Mouse (Mus musculus) neural tube, embryonic 14.5 days (tissue): Measurements from ENCODE around the gene Tnfaip2. TPM values are rescaled to one million over a fixed set of nuclear protein-coding genes. Genes with fewer than 3 reads are reported as not detected.

Source experiments
- ATAC-seq: fragments of 200-750 bp; cut with Nextera tagmentation; 2 replicates; pipeline ENCODE4 v1.8.0; 2017; ENCODE audit warnings: low read depth, mild to moderate bottlenecking, moderate TSS enrichment, moderate library complexity
- H3K27ac ChIP-seq: fragments of 300-500 bp; sonication (generic); 2 replicates; pipeline ENCODE4 v1.5.1; 2014; ENCODE audit warnings: low read depth, mild to moderate bottlenecking, control low read depth, low read length, moderate library complexity, mixed read lengths
- H3K27me3 ChIP-seq: fragments of 300-500 bp; sonication (generic); 2 replicates; pipeline ENCODE4 v1.6.1; 2014; ENCODE audit warnings: low read length; ENCODE audit not compliant: control insufficient read depth, insufficient read depth
- H3K36me3 ChIP-seq: fragments of 300-500 bp; sonication (generic); 2 replicates; pipeline ENCODE4 v1.6.1; 2014; ENCODE audit warnings: low read length, mixed read lengths; ENCODE audit not compliant: control insufficient read depth, insufficient read depth
- H3K4me1 ChIP-seq: fragments of 300-500 bp; sonication (generic); 2 replicates; pipeline ENCODE4 v1.6.1; 2014; ENCODE audit warnings: low read length; ENCODE audit not compliant: control insufficient read depth, insufficient read depth
- H3K4me2 ChIP-seq: fragments of 300-500 bp; sonication (generic); 2 replicates; pipeline ENCODE4 v1.6.1; 2014; ENCODE audit warnings: mild to moderate bottlenecking, low read depth, low read length, control low read depth
- H3K4me3 ChIP-seq: fragments of 300-500 bp; sonication (generic); 2 replicates; pipeline ENCODE4 v1.5.1; 2014; ENCODE audit warnings: low read depth, low read length, control low read depth, mixed read lengths
- H3K9ac ChIP-seq: fragments of 300-500 bp; sonication (generic); replicated peaks from 2 replicates; pipeline ENCODE4 v1.6.1; 2014; ENCODE audit warnings: low read depth, mild to moderate bottlenecking, control low read depth, low read length, mixed read lengths
- H3K9me3 ChIP-seq: fragments of 300-500 bp; sonication (generic); 2 replicates; pipeline ENCODE4 v1.6.1; 2016; ENCODE audit warnings: low read length; ENCODE audit not compliant: control insufficient read depth
- WGBS: fragments of 180-500 bp; shearing (Covaris S2); extraction: QIAGEN DNeasy Blood & Tissue Kit; methylation state at CpG from one replicate; pipeline ENCODE4 v1.1.7; 2014; 5-methylcytosine and 5-hydroxymethylcytosine counted together
- polyA plus RNA-seq: library from polyadenylated mRNA; unstranded; fragments of >200 nt; fragmentation: Nextera tagmentation; extraction: Ambion mirVana; gene quantifications from 2 replicates; pipeline ENCODE4 v1.2.1, GENCODE M21; 2014

Gene Tnfaip2
- polyA plus RNA-seq, 1 experiment from 2014 or later = not detected

- peaks cover 46% of the 10 kb centered on the region for H3K27me3 ChIP-seq
Measured at GRCm38 (mm10) chr12:111432097-111432496, 10.2 kb upstream of the Tnfaip2 start.

GRCm38 (mm10) chr12:111432751-111433331, 9.4 kb upstream of the Tnfaip2 start:
- ATAC-seq = no peak
- Histone ChIP-seq H3K4me1 (peaks cover 7% of the 10 kb centered on the region; the same call in 1 of the 2 replicates), H3K4me2 (no peak overlapping the region), H3K36me3 (no peaks in the 10 kb centered on the region), H3K9me3 (no peaks in the 10 kb centered on the region), H3K9ac (no peak overlapping the region), H3K27me3 (peaks cover 44% of the 10 kb centered on the region), H3K27ac (no peak overlapping the region), H3K4me3 (no peak overlapping the region)
- 38% methylated on average over 4 of the region's 5 CpGs for WGBS

More at GRCm38 (mm10) chr12:111432097-111432496, 10.2 kb upstream of the Tnfaip2 start:
- Histone ChIP-seq H3K9me3 (no peaks in the 10 kb centered on the region), H3K36me3 (no peaks in the 10 kb centered on the region), H3K4me3 (no peak overlapping the region), H3K27ac (no peak overlapping the region), H3K9ac (no peak overlapping the region), H3K4me1 (peaks cover 7% of the 10 kb centered on the region; the same call in 1 of the 2 replicates), H3K4me2 (no peak overlapping the region)
- WGBS = 33% methylated on average over 4 of the region's 4 CpGs
- ATAC-seq = no peak

DNA sequence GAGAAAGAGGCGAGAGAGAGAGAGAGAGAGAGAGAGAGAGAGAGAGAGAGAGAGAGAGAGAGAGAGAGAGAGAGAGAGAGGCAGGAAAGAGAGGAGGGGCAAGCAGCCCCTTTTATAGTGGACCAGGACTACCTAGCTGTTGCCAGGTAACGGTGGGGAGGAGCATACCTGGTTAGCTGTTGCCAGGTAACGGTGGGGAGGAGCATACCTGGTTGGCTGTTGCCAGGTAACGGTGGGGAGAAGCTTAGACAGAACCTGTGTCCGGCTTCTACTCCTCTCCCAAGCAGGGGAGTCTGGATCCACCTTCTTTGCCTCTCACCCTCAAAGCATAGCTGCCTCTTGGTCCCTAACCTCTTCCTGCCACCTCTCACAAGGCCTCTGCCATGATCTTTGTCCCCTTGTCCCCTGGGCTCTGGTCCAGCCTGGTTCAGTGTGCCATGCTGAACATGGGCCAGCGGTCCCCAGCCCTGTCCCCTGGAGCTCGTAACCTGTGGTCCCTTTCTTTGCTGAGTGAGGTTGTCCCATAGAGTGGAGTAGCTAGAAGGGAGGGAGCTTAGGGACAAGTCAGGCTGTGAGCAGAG, 8.0 kb upstream of the Tnfaip2 start:
- H3K27me3 ChIP-seq = peaks cover 32% of the 10 kb centered on the region
- 25% methylated on average over 6 of the region's 7 CpGs for WGBS
- no peak overlapping the region for H3K4me2 ChIP-seq
- H3K9ac ChIP-seq = no peak overlapping the region
- 0 out of 2 replicates have a peak, but pooled peaks have one; percentile 35 for ATAC-seq
- no peak overlapping the region for H3K27ac ChIP-seq
- H3K4me3 ChIP-seq = no peak overlapping the region
- H3K36me3 ChIP-seq = no peaks in the 10 kb centered on the region
- peaks cover 4% of the 10 kb centered on the region; the same call in 1 of the 2 replicates for H3K4me1 ChIP-seq
- no peaks in the 10 kb centered on the region for H3K9me3 ChIP-seq

- no peak overlapping the region for H3K27ac ChIP-seq
Measured at GRCm38 (mm10) chr12:111434745-111435327, 7.4 kb upstream of the Tnfaip2 start.

GRCm38 (mm10) chr12:111436170-111436569, 6.1 kb upstream of the Tnfaip2 start:
- Histone ChIP-seq H3K4me1 (no peaks in the 10 kb centered on the region), H3K9me3 (no peaks in the 10 kb centered on the region), H3K4me3 (no peak overlapping the region), H3K36me3 (no peaks in the 10 kb centered on the region), H3K27ac (no peak overlapping the region), H3K4me2 (no peak overlapping the region), H3K9ac (no peak overlapping the region), H3K27me3 (peaks cover 16% of the 10 kb centered on the region)
- 83% methylated on average over 3 of the region's 3 CpGs for WGBS
- no peak for ATAC-seq

More at GRCm38 (mm10) chr12:111434745-111435327, 7.4 kb upstream of the Tnfaip2 start:
- peaks cover 30% of the 10 kb centered on the region for H3K27me3 ChIP-seq
- H3K4me3 ChIP-seq = no peak overlapping the region
- H3K4me2 ChIP-seq = no peak overlapping the region
- ATAC-seq = no peak
- H3K4me1 ChIP-seq = peaks cover 3% of the 10 kb centered on the region; the same call in 1 of the 2 replicates
- H3K9me3 ChIP-seq = no peaks in the 10 kb centered on the region
- H3K9ac ChIP-seq = no peak overlapping the region
- 55% methylated on average over 8 of the region's 8 CpGs for WGBS
- no peaks in the 10 kb centered on the region for H3K36me3 ChIP-seq

DNA sequence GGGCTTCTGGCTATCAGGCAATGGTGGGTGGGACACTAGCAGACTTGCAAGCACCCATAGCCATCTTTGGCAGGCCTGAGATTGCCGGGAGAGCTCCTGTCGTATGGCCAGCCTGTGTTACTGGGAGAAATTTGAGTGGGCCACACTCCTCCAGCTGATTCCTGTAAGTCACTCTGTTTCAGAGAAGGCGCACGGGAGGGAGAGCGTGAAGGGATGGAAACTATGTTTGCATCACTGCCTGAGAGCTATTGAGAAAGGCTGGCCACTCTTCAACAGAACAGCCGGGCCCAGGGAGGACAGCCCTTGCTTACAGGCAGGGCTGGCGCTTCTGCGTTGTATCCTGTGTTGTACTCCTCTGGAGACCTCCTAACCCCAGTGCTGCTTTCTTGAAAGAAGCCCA, 5.6 kb upstream of the Tnfaip2 start:
- Histone ChIP-seq H3K4me1 (no peaks in the 10 kb centered on the region), H3K27ac (no peak overlapping the region), H3K9ac (no peak overlapping the region), H3K36me3 (no peaks in the 10 kb centered on the region), H3K27me3 (peaks cover 15% of the 10 kb centered on the region), H3K9me3 (no peaks in the 10 kb centered on the region), H3K4me3 (no peak overlapping the region), H3K4me2 (no peak overlapping the region)
- ATAC-seq = no peak
- 81% methylated on average over 8 of the region's 8 CpGs for WGBS

- Histone ChIP-seq H3K36me3 (no peaks in the 10 kb centered on the region), H3K4me3 (no peak overlapping the region), H3K27me3 (peaks cover 16% of the 10 kb centered on the region), H3K9me3 (no peaks in the 10 kb centered on the region), H3K9ac (no peak overlapping the region), H3K27ac (no peak overlapping the region), H3K4me1 (0 out of 2 replicates have a peak, but pooled peaks cover 4% of the 10 kb centered on the region), H3K4me2 (no peak overlapping the region)
- no peak for ATAC-seq
- WGBS = 72% methylated on average over 5 of the region's 5 CpGs
Measured at GRCm38 (mm10) chr12:111437222-111437900, 4.9 kb upstream of the Tnfaip2 start.

DNA sequence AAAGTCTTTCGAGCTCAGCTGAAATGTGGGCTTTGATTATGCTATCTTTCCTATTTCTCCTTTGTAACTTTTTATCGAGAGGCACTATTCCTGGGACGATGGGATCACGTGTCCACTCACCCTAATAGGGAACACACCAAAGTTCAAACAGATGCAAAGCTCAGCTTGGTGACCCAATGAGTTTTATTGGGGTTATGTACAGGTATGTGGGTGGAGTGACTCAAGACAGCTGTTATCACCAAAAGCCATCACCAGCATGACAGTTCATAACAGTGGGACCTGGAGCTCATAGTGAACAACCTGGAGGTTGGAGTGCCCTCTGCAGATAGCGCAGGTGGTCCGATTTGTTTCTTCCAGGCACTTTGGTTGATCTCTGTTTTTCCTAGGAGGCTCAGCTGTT, 3.4 kb upstream of the Tnfaip2 start:
- H3K27ac ChIP-seq = no peak overlapping the region
- no peaks in the 10 kb centered on the region for H3K36me3 ChIP-seq
- peaks cover 29% of the 10 kb centered on the region for H3K27me3 ChIP-seq
- no peak for ATAC-seq
- WGBS = 88% methylated on average over 6 of the region's 6 CpGs
- no peaks in the 10 kb centered on the region for H3K9me3 ChIP-seq
- no peak overlapping the region for H3K4me2 ChIP-seq
- no peak overlapping the region for H3K9ac ChIP-seq
- H3K4me3 ChIP-seq = no peak overlapping the region
- H3K4me1 ChIP-seq = 0 out of 2 replicates have a peak, but pooled peaks cover 7% of the 10 kb centered on the region
